Mouse (Mus musculus) c-Kit-negative CD71-positive TER-119-positive erythroid progenitor cells, embryonic 14.5 days (primary cell): ENCODE data around the gene Ddah1.
"Not testable (repeated sequence)": the region's sequence is repeated elsewhere in the genome, so short reads cannot be mapped to it uniquely, and the experiment has no call there.

Experiments used
- DNase-seq: peaks from one replicate; pipeline ENCODE4 v3.0.0-alpha.2; 2013; ENCODE audit warnings: low read depth, low spot score

The Ddah1 gene

GRCm38 (mm10) chr3:145864033-145864712, 105.7 kb downstream of the Ddah1 start:
- no peak for DNase-seq

- no peak for DNase-seq
Measured at GRCm38 (mm10) chr3:145864713-145865233, 106.3 kb downstream of the Ddah1 start.

GRCm38 (mm10) chr3:145872680-145873079, 114.2 kb downstream of the Ddah1 start:
- DNase-seq: no peak

- DNase-seq: no peak
Measured at GRCm38 (mm10) chr3:145873271-145873670, 114.8 kb downstream of the Ddah1 start.

GRCm38 (mm10) chr3:145874126-145874525, 115.7 kb downstream of the Ddah1 start:
- no peak for DNase-seq

- DNase-seq: no peak
Measured at GRCm38 (mm10) chr3:145876120-145876519, 117.6 kb downstream of the Ddah1 start.

- not testable (repeated sequence) for DNase-seq
Measured at GRCm38 (mm10) chr3:145878867-145879266, 120.4 kb downstream of the Ddah1 start.

- DNase-seq: no peak
Measured at GRCm38 (mm10) chr3:145880335-145880734, 121.9 kb downstream of the Ddah1 start.

GRCm38 (mm10) chr3:145882076-145882874, 123.8 kb downstream of the Ddah1 start:
- no peak for DNase-seq

GRCm38 (mm10) chr3:145883233-145883632, 124.8 kb downstream of the Ddah1 start:
- no peak for DNase-seq

GRCm38 (mm10) chr3:145885376-145885775, 126.9 kb downstream of the Ddah1 start:
- DNase-seq: no peak

GRCm38 (mm10) chr3:145885851-145886464, 127.5 kb downstream of the Ddah1 start:
- DNase-seq: no peak

GRCm38 (mm10) chr3:145887430-145887971, 129.0 kb downstream of the Ddah1 start:
- no peak for DNase-seq

GRCm38 (mm10) chr3:145890346-145891132, 132.1 kb downstream of the Ddah1 start:
- DNase-seq: no peak

- DNase-seq: no peak
Measured at GRCm38 (mm10) chr3:145892451-145892850, 134.0 kb downstream of the Ddah1 start.

- DNase-seq: no peak
Measured at GRCm38 (mm10) chr3:145894131-145894530, 135.7 kb downstream of the Ddah1 start.

GRCm38 (mm10) chr3:145897749-145898148, 139.3 kb downstream of the Ddah1 start:
- no peak for DNase-seq

GRCm38 (mm10) chr3:145899832-145900231, 141.4 kb downstream of the Ddah1 start:
- no peak for DNase-seq

- DNase-seq: no peak
Measured at GRCm38 (mm10) chr3:145903530-145903929, 145.1 kb downstream of the Ddah1 start.

GRCm38 (mm10) chr3:145904850-145905776, 146.6 kb downstream of the Ddah1 start:
- peak; percentile 26 for DNase-seq
